8 mouse cellular contexts compared by ENCODE assay signal in genomic region chr4:118292741-118293306, GRCm38 (mm10). TPM values are rescaled to one million over a fixed set of nuclear protein-coding genes. Genes with fewer than 3 reads are reported as not detected.
A peak's percentile ranks its signal among the peaks of the same experiment; 100 is the strongest.
DNase-seq lines count a peak whose midpoint lies in the region; TF ChIP-seq lines count a peak whose summit lies in the region.
"Had no signal": no experiment of that assay in that cellular context is flagged by ENCODE, and none has a peak within 500 bp of the region (broad histone marks: within the 10 kb centered on the region; RNA-seq: fewer than 3 reads in every experiment).

No protein-coding gene starts in this region.

- WGBS in spleen, adult 2 months: 12% methylated on average over 11 of the region's 11 CpGs

- H3K4me3 ChIP-seq in spleen, adult 2 months (ENCODE audit: extremely low read depth, insufficient read depth, insufficient read length): no peak overlapping the region
- H3K4me3 ChIP-seq: limb, embryonic 12.5 days had no signal

- peaks cover 6% of the 10 kb centered on the region for H3K4me1 ChIP-seq in spleen, adult 2 months (ENCODE audit: control insufficient read depth, insufficient read depth, insufficient read length)

- peak; percentile 97 for TF ChIP-seq CTCF in spleen, adult 2 months (IDR thresholded peaks at IDR 0.05; ENCODE audit: extremely low read depth, insufficient read depth, insufficient read length, insufficient replicate concordance)

- no peak for TF ChIP-seq POLR2A in spleen, adult 2 months (IDR thresholded peaks at IDR 0.05; ENCODE audit: low read depth, low read length)

- H3K27me3 ChIP-seq in spleen, adult 2 months (ENCODE audit: control insufficient read depth, insufficient read depth, low read length): peaks cover 11% of the 10 kb centered on the region

- DNase-seq in CD8-positive naive resting alpha-beta T cell, adult 2 months (ENCODE audit: low read depth in 2 of 2, low spot score in 2 of 2): peak; percentile 75
- DNase-seq in Muller cell, postnatal 12 days (ENCODE audit: inconsistent ontology term): peak; percentile 42
- peak; percentile 87 for DNase-seq in cerebellum, adult 9-10 months
- peak; percentile 37 to 57 for DNase-seq in gastrocnemius, adult 8-10 months (ENCODE audit: low spot score in 2 of 2)
- DNase-seq in layer of hippocampus, postnatal 10 days (ENCODE audit: low spot score in 2 of 2): peak; percentile 85 to 88
- peak; percentile 72 to 83 for DNase-seq in lung, postnatal 4 days
- DNase-seq in spleen, adult 2 months (ENCODE audit: low read depth in 1 of 2, low spot score in 2 of 2): peak; percentile 33 to 67

- no peak overlapping the region for H3K27ac ChIP-seq in spleen, adult 2 months (ENCODE audit: insufficient read depth, low read length)
- H3K27ac ChIP-seq: limb, embryonic 12.5 days had no signal

- no peaks in the 10 kb centered on the region for H3K36me3 ChIP-seq in spleen, adult 2 months (ENCODE audit: control insufficient read depth, insufficient read depth, low read length)

RNA-seq across cellular contexts. Expression of gene Ptprf, which starts 1.6 kb away (rescaled TPM):
- 1 to 10 TPM in 3 of 4 experiments, under 1 TPM in 1; 0.63 to 2.1 (median 1.3) TPM for total RNA-seq in gastrocnemius, adult 8-10 months (2022)
- total RNA-seq in layer of hippocampus, postnatal 10 days (2021): 100 to 1,000 TPM; 140 to 142 TPM
- 10.1 and 11.8 TPM in 2 replicates for polyA plus RNA-seq in spleen, adult 2 months (2012; rRNA removed)

Comparison
In these comparisons a context has a peak if more than half of its experiments do, and no peak if none do; other contexts are left out.
1. RNA of gene Ptprf, which starts 1.6 kb away (total RNA-seq): 140 to 142 TPM in layer of hippocampus, postnatal 10 days; 0.63 to 2.1 TPM in gastrocnemius, adult 8-10 months; every median in the first group is over 10 times any median in the second.
2. Peak in every context shown above with its lines, with median percentiles within 50 percentile points of each other: DNase-seq.